Mouse (Mus musculus) heart, embryonic 14.5 days (tissue): ENCODE measurements at regions not wholly inside any gene's neighbourhood (a gene's known extent, or its start where the extent isn't known, plus 50 kb on each side); places are given as distances from the start of the nearest gene placed in this dataset.
"Not testable (repeated sequence)": the region's sequence is repeated elsewhere in the genome, so short reads cannot be mapped to it uniquely, and the experiment has no call there.

Experiments used
- ATAC-seq: fragments of 200-750 bp; cut with Nextera tagmentation; 2 replicates; pipeline ENCODE4 v1.8.0; 2017; ENCODE audit warnings: low read depth, moderate TSS enrichment; ENCODE audit not compliant: insufficient number of reproducible peaks, insufficient read depth, low FRiP score
- H3K27ac ChIP-seq, 2 experiments: fragments of 200-500 bp in 1 of 2; fragments of 300-500 bp in 1 of 2; sonication (generic) in 1 of 2; replicated peaks in 1 of 2; 2 replicates each; pipeline ENCODE4 v1.5.1; 2012 to 2014; ENCODE audit warnings: low read depth in 2 of 2, low read length in 2 of 2, control low read depth in 1 of 2, mild to moderate bottlenecking in 1 of 2, mixed read lengths in 1 of 2; ENCODE audit not compliant: control insufficient read depth in 1 of 2, insufficient read depth in 1 of 2
- H3K27me3 ChIP-seq: fragments of 300-500 bp; sonication (generic); 2 replicates; pipeline ENCODE4 v1.6.1; 2014; ENCODE audit warnings: mild to moderate bottlenecking, low read length, control low read depth; ENCODE audit not compliant: control insufficient read depth, insufficient read depth
- H3K36me3 ChIP-seq: fragments of 300-500 bp; sonication (generic); 2 replicates; pipeline ENCODE4 v1.6.1; 2014; ENCODE audit warnings: mild to moderate bottlenecking, control low read depth, low read length, mixed read lengths; ENCODE audit not compliant: control insufficient read depth, insufficient read depth
- H3K4me1 ChIP-seq, 2 experiments: fragments of 200-500 bp in 1 of 2; fragments of 300-500 bp in 1 of 2; sonication (generic) in 1 of 2; 2 replicates each; pipeline ENCODE4 v1.6.1; 2012 to 2014; ENCODE audit warnings: low read length in 2 of 2, control low read depth in 1 of 2, mixed read lengths in 1 of 2; ENCODE audit not compliant: control insufficient read depth in 2 of 2, insufficient read depth in 2 of 2
- H3K4me2 ChIP-seq: fragments of 300-500 bp; sonication (generic); 2 replicates; pipeline ENCODE4 v1.6.1; 2014; ENCODE audit warnings: mild to moderate bottlenecking, low read length
- H3K4me3 ChIP-seq, 2 experiments: fragments of 200-500 bp in 1 of 2; fragments of 300-500 bp in 1 of 2; sonication (generic) in 1 of 2; 2 replicates each; pipeline ENCODE4 v1.5.1; 2012 to 2014; ENCODE audit warnings: low read length in 2 of 2, mild to moderate bottlenecking in 2 of 2, control low read depth in 1 of 2, low read depth in 1 of 2, moderate library complexity in 1 of 2; ENCODE audit not compliant: control insufficient read depth in 1 of 2, insufficient read depth in 1 of 2
- H3K9ac ChIP-seq: fragments of 300-500 bp; sonication (generic); 2 replicates; pipeline ENCODE4 v1.6.1; 2014; ENCODE audit warnings: mild to moderate bottlenecking, low read length
- H3K9me3 ChIP-seq: fragments of 300-500 bp; sonication (generic); 2 replicates; pipeline ENCODE4 v1.6.1; 2016; ENCODE audit warnings: low read length, control low read depth; ENCODE audit not compliant: control insufficient read depth
- WGBS: fragments of 180-500 bp; shearing (Covaris S2); extraction: QIAGEN DNeasy Blood & Tissue Kit; methylation state at CpG from one replicate; pipeline ENCODE4 v1.1.7; 2014; 5-methylcytosine and 5-hydroxymethylcytosine counted together

- no peaks in the 10 kb centered on the region for H3K27me3 ChIP-seq
- no peak for ATAC-seq
- no peak overlapping the region for H3K4me2 ChIP-seq
- 63% methylated on average over 6 of the region's 6 CpGs for WGBS
- no peak overlapping the region for H3K9ac ChIP-seq
- no peak overlapping the region for H3K4me3 ChIP-seq
- H3K36me3 ChIP-seq, result no peaks in the 10 kb centered on the region
- no peak overlapping the region for H3K27ac ChIP-seq
- H3K9me3 ChIP-seq, result no peaks in the 10 kb centered on the region
- no peaks in the 10 kb centered on the region for H3K4me1 ChIP-seq
Observed at GRCm38 (mm10) chrX:41983346-41983745, 62.9 kb upstream of the Thoc2 start.

- H3K27ac ChIP-seq, result no peak overlapping the region
- H3K36me3 ChIP-seq, result no peaks in the 10 kb centered on the region
- no peak overlapping the region for H3K9ac ChIP-seq
- H3K27me3 ChIP-seq, result no peaks in the 10 kb centered on the region
- H3K4me3 ChIP-seq, result no peak overlapping the region
- ATAC-seq, result no peak
- H3K4me2 ChIP-seq, result no peak overlapping the region
- H3K9me3 ChIP-seq, result no peaks in the 10 kb centered on the region
- no peaks in the 10 kb centered on the region for H3K4me1 ChIP-seq
- 84% methylated on average over 2 of the region's 6 CpGs for WGBS
Observed at GRCm38 (mm10) chrX:41995750-41996149, 63.7 kb upstream of the Xiap start.

DNA sequence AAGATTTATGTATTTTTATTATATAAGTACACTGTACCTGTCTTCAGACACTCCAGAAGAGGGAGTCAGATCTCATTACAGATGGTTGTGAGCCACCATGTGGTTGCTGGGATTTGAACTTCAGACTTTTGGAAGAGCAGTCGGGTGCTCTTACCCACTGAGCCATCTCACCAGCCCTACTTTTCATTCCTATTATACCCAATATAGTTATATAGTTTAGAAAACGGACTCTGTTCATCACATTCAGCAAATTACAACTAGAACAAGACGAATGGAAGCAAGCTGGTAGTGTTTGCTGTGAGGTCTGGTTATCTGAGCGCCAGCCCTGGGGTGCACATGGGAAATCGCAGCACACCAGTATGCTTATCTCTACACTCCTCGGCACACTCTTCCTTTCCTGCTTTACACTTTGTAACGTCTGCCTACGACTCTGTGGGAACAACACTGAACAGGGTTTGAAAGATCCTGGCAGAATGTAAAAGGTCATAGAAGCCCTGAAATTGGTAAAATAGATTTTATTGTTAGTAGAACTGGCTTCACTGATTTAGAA lies 58.8 kb upstream of the Xiap start:
- whole genome bisulfite sequencing, result 49% methylated on average over 8 of the region's 8 CpGs
- not testable (repeated sequence) for H3K36me3 ChIP-seq, ATAC-seq, H3K4me1 ChIP-seq, H3K4me2 ChIP-seq, H3K4me3 ChIP-seq, H3K27me3 ChIP-seq, H3K9me3 ChIP-seq, H3K9ac ChIP-seq, H3K27ac ChIP-seq

DNA sequence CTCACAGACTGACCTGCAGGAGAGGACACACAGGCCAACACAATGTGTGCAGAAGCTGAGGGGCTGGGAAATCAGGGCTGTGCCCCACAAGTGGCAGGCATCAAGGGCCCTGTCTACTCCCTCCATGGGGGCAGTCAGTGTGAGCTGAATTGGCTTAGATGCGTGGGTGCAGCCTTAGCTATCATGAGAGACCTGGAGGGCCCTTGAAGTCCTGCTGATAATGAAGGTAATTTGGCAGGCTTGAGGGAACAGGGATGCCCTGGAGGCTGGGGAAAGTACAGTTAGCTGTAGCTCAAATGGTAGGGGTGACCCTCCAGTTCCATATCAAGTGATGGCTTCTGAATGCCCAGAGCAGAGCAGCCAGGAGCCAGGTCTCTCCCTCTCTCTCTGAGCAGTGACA lies 53.9 kb upstream of the Xiap start:
- peak; percentile 64; the same call in 1 of the 2 replicates for ATAC-seq

DNA sequence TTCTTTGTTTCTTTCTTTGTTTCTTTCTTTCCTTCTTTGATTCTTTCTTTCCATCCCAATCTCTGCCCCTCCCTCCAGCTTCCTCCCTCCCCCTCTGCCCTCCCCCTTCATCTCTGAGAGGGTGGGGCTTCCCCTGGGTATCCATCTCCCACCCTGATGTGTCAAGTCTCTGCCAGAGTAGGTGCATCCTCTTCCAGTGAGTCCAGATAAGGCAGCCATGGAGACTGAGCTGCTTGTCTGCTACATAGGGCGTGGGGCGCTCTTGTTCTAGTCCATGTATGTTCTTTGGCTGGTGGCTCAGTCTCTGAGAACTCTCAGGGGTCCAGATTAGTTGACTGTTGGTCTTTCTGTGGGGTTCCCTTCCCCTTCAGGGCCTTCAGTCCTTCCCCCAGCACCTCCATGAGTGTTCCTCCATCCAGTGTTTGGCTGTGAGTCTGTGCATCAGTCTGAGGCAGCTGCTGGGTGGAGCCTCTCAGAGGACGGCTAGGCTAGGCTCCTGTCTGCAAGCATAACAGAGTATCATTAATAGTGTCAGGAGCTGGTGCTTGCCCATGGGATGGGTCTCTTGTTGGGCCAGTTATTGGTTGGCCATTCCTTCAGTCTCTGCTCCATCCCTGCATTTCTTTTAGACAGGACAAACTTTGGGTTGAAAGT lies 52.8 kb upstream of the Xiap start:
- not testable (repeated sequence) for H3K27me3 ChIP-seq, H3K9me3 ChIP-seq, H3K4me1 ChIP-seq, H3K4me2 ChIP-seq, H3K27ac ChIP-seq, H3K9ac ChIP-seq, H3K4me3 ChIP-seq, H3K36me3 ChIP-seq, ATAC-seq
- WGBS, result no CpG with 5 or more reads among the region's 3 CpGs

More for the DNA sequence above, 53.9 kb upstream of the Xiap start:
- not testable (repeated sequence) for H3K4me1 ChIP-seq, H3K9ac ChIP-seq, H3K9me3 ChIP-seq, H3K4me3 ChIP-seq, H3K36me3 ChIP-seq, H3K27ac ChIP-seq, H3K27me3 ChIP-seq, H3K4me2 ChIP-seq
- WGBS, result 31% methylated on average over 1 of the region's 1 CpGs
